Mouse (Mus musculus) heart, postnatal 0 days (tissue): ENCODE results near the gene Slc17a7.

Experiments used
- CTCF ChIP-seq: IDR thresholded peaks from 2 replicates; pipeline ENCODE4 v1.5.1; 2016; ENCODE audit warnings: antibody characterized with exemption, control low read depth, low read depth
- EP300 ChIP-seq: IDR thresholded peaks from 2 replicates; pipeline ENCODE4 v1.6.1; 2016; ENCODE audit warnings: antibody characterized with exemption, low read depth

GRCm38 (mm10) chr7:45221680-45222079, 57.9 kb downstream of the Slc17a7 start:
- no peak for TF ChIP-seq CTCF
- no peak for TF ChIP-seq EP300
